Mouse (Mus musculus): ENCODE results near the gene Shank2.

GRCm38 (mm10) chr7:144427460-144427859, 425.7 kb downstream of the Shank2 start:
- TF ChIP-seq EP300 (IDR thresholded peaks at IDR 0.05; ENCODE audit: low read depth) = no peak
- peak; percentile 13; the same call in 1 of the 2 replicates for TF ChIP-seq CTCF (IDR thresholded peaks at IDR 0.05; ENCODE audit: low read depth)
